Mouse (Mus musculus) liver, embryonic 11.5 days (tissue): Measurements from ENCODE around the gene C2cd2l. TPM values are rescaled to one million over a fixed set of nuclear protein-coding genes. Genes with fewer than 3 reads are reported as not detected.
A peak's percentile ranks its signal among the peaks of the same experiment; 100 is the strongest.
"Not testable (repeated sequence)": the region's sequence is repeated elsewhere in the genome, so short reads cannot be mapped to it uniquely, and the experiment has no call there.

Source experiments
- ATAC-seq: fragments of 200-750 bp; cut with Nextera tagmentation; replicated peaks from 2 replicates; pipeline ENCODE4 v1.8.0; 2017; ENCODE audit warnings: moderate number of reproducible peaks, mild to moderate bottlenecking, moderate TSS enrichment, moderate library complexity; ENCODE audit not compliant: low FRiP score
- DNase-seq: peaks from one replicate; pipeline ENCODE4 v3.0.0-alpha.2; 2017; ENCODE audit warnings: low spot score
- H3K27ac ChIP-seq: fragments of 300-500 bp; sonication (generic); 2 replicates; pipeline ENCODE4 v1.5.1; 2014; ENCODE audit warnings: mild to moderate bottlenecking, low read depth, low read length, control low read depth
- H3K27me3 ChIP-seq: fragments of 300-500 bp; sonication (generic); replicated peaks from 2 replicates; pipeline ENCODE4 v1.6.1; 2014; ENCODE audit warnings: low read length, mixed read lengths; ENCODE audit not compliant: control insufficient read depth, insufficient read depth
- H3K36me3 ChIP-seq: fragments of 300-500 bp; sonication (generic); 2 replicates; pipeline ENCODE4 v1.6.1; 2014; ENCODE audit warnings: mild to moderate bottlenecking, low read length, moderate library complexity, mixed read lengths; ENCODE audit not compliant: control insufficient read depth, insufficient read depth
- H3K4me1 ChIP-seq: fragments of 300-500 bp; sonication (generic); replicated peaks from 2 replicates; pipeline ENCODE4 v1.6.1; 2014; ENCODE audit warnings: low read length, mixed read lengths; ENCODE audit not compliant: control insufficient read depth, insufficient read depth
- H3K4me2 ChIP-seq: fragments of 300-500 bp; sonication (generic); 2 replicates; pipeline ENCODE4 v1.6.1; 2014; ENCODE audit warnings: mild to moderate bottlenecking, control low read depth, moderate library complexity
- H3K4me3 ChIP-seq: fragments of 300-500 bp; sonication (generic); 2 replicates; pipeline ENCODE4 v1.5.1; 2014; ENCODE audit warnings: low read depth, low read length, control low read depth
- H3K9ac ChIP-seq: fragments of 300-500 bp; sonication (generic); 2 replicates; pipeline ENCODE4 v1.6.1; 2014; ENCODE audit warnings: low read depth, low read length, control low read depth
- H3K9me3 ChIP-seq: fragments of 300-500 bp; sonication (generic); 2 replicates; pipeline ENCODE4 v1.6.1; 2016; ENCODE audit warnings: low read length, inconsistent platforms, mixed read lengths; ENCODE audit not compliant: control insufficient read depth
- WGBS: fragments of 180-500 bp; shearing (Covaris S2); extraction: QIAGEN DNeasy Blood & Tissue Kit; methylation state at CpG from one replicate; pipeline ENCODE4 v1.1.7; 2014; 5-methylcytosine and 5-hydroxymethylcytosine counted together
- polyA plus RNA-seq: library from polyadenylated mRNA; unstranded; fragments of >200 nt; fragmentation: Nextera tagmentation; extraction: Ambion mirVana; gene quantifications from 2 replicates; pipeline ENCODE4 v1.2.1, GENCODE M21; 2014

C2cd2l gene
- 8.9 and 9.3 TPM in 2 replicates for polyA plus RNA-seq

DNA sequence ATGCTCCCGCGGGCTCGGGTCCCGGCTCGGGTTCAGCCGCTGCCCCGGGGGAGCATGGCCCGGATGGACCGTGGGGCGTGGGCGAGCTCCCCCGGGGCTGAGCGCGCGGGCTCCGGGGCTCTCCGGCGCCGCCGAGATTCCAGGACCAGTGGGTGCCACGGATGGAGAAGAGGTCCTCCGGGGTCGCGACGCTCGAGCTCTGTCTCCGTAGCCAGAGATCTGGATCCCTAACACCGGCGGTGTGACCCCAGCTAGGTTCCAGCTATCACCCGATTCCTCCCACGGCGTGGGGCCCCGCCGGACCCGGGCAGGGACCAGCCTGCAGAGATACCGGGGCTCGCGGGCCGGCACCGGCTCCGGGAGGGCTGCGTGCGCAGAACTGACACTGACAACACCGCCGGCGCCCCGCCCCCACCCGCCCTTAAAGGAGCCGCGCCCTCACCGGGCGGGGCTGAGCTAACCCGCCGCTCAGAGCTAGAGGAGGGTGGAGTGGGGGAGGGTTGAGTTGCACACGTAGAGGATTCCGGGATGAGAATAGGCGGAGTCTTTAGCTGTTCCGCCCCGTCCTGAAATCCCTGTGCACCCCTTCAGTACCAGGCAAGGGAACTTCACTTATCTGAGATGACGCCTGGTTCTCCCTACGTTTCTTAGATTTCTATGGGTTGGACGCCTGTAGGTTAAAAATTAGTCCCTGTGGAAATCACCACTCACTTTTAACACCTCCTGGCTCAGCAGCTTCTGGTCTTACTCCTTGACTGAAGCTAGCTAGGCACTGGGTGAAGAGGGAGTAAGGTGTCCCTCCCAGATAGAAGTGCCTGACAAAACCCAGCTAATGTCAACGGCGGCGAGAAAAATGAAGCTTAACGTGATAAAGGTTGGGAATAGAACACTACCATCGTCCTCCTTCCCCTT, at the start of gene C2cd2l:
TSS of gene C2cd2l (minus strand) at position 399 of the 912 bp plus-strand sequence.
- Histone ChIP-seq H3K4me2 (peak within 1 kb of the TSS; percentile 97), H3K4me3 (peak within 1 kb of the TSS; percentile 90), H3K27ac (peak within 1 kb of the TSS; percentile 57), H3K9me3 (no peaks in the 10 kb centered on the region), H3K4me1 (peaks cover 25% of the 10 kb centered on the region), H3K36me3 (peaks cover 7% of the 10 kb centered on the region), H3K27me3 (no peaks in the 10 kb centered on the region), H3K9ac (peak within 1 kb of the TSS; percentile 76)
- ATAC-seq (peak; percentile 98), DNase-seq (peak; percentile 87)
- under 1% methylated on average over 67 of the region's 67 CpGs for WGBS

- DNase-seq (no peak), ATAC-seq (no peak)
- peaks cover 4% of the 10 kb centered on the region for H3K4me1 ChIP-seq
- no peak overlapping the region for H3K27ac ChIP-seq
- no peak overlapping the region for H3K4me2 ChIP-seq
- H3K27me3 ChIP-seq: no peaks in the 10 kb centered on the region
- H3K36me3 ChIP-seq: no peaks in the 10 kb centered on the region
- no peak overlapping the region for H3K4me3 ChIP-seq
- WGBS: 64% methylated on average over 3 of the region's 3 CpGs
- H3K9me3 ChIP-seq: no peaks in the 10 kb centered on the region; the same call in 1 of the 2 replicates
- no peak overlapping the region for H3K9ac ChIP-seq
Measured at GRCm38 (mm10) chr9:44364480-44364879, 44.4 kb upstream of the C2cd2l start.

- ATAC-seq: peak; percentile 10; the same call in 1 of the 2 replicates
- not testable (repeated sequence) for H3K27me3 ChIP-seq, H3K4me1 ChIP-seq, H3K9ac ChIP-seq, DNase-seq, H3K9me3 ChIP-seq
- peaks cover 13% of the 10 kb centered on the region; the same call in 1 of the 2 replicates for H3K36me3 ChIP-seq
- 34% methylated on average over 4 of the region's 4 CpGs for WGBS
- H3K4me2 ChIP-seq: peak overlapping the region; percentile 52
- H3K4me3 ChIP-seq: peak overlapping the region; percentile 80
- H3K27ac ChIP-seq: peak overlapping the region; percentile 52
Measured at GRCm38 (mm10) chr9:44361931-44362330, 41.8 kb upstream of the C2cd2l start.

DNA sequence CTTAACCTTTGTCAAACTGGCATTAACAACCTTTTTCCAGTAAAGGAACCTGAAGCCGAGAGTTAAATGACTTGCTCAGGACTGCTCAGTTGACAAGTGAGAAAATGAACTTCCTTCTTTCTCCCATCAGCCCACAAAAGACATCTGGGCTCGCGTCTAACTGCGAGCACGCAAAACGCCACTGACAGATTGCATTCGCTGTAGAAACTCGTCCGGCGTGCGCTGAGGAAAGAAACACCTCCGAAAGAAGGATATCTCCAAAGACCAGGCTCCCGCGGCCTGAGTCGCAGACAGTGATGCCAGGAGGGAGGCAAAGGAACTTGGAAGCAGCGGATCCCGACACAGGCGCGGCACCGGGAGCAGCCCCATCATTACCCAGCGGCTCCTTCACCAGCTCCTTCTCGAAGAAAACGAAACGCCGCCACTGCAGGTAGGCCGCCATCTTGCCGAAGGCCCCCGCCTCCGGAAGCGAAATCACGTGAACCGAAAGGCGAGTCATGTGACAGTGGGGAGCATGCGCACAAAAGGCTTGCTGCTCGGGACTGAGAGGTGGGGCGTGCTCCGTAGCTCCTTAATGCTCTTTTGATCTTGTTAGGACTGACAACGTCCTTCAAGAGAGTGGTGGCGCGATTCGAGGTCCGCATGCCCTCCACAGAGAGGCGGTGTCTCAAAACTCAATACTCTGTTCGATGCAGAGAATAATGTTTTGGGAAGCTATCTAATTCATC, 41.3 kb upstream of the C2cd2l start, which contains the start of gene Vps11:
TSS of gene Vps11 (minus strand) at position 481 of the 728 bp plus-strand sequence.
- Histone ChIP-seq H3K4me3 (peak within 1 kb of the TSS; percentile 80), H3K27me3 (no peaks in the 10 kb centered on the region), H3K9ac (peak within 1 kb of the TSS; percentile 77), H3K36me3 (peaks cover 18% of the 10 kb centered on the region), H3K4me2 (peak within 1 kb of the TSS; percentile 72), H3K9me3 (no peaks in the 10 kb centered on the region; the same call in 1 of the 2 replicates), H3K27ac (peak within 1 kb of the TSS; percentile 52), H3K4me1 (peaks cover 4% of the 10 kb centered on the region)
- ATAC-seq (peak; percentile 92), DNase-seq (peak; percentile 93)
- under 1% methylated on average over 44 of the region's 44 CpGs for WGBS

DNA sequence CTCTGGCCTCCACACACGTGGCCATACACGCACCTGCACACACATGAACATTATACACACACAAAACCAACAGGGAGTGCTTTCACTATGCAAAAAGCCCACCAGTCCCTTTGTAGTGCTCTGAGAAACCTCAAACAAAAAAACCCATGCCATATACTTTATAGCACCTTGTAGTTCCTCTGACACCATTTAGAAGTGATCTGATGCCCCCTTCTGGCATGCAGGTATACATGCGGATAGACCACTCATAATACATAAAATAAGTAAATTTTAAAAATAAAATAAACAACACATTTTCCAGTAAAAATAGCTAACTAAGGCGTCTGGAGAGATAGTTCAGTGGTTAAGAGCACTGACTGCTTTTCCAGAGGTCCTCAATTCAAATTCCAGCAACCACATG, 37.1 kb upstream of the C2cd2l start:
- Histone ChIP-seq H3K27ac (no peak overlapping the region), H3K9ac (no peak overlapping the region), H3K27me3 (no peaks in the 10 kb centered on the region), H3K4me2 (no peak overlapping the region), H3K9me3 (no peaks in the 10 kb centered on the region), H3K4me3 (no peak overlapping the region), H3K36me3 (peaks cover 54% of the 10 kb centered on the region), H3K4me1 (peaks cover 4% of the 10 kb centered on the region)
- ATAC-seq (peak; percentile 59; the same call in 1 of the 2 replicates), DNase-seq (no peak)
- 73% methylated on average over 4 of the region's 4 CpGs for WGBS

GRCm38 (mm10) chr9:44353142-44353541, 33.1 kb upstream of the C2cd2l start:
- WGBS: 89% methylated on average over 6 of the region's 6 CpGs
- H3K9ac ChIP-seq: no peak overlapping the region

DNA sequence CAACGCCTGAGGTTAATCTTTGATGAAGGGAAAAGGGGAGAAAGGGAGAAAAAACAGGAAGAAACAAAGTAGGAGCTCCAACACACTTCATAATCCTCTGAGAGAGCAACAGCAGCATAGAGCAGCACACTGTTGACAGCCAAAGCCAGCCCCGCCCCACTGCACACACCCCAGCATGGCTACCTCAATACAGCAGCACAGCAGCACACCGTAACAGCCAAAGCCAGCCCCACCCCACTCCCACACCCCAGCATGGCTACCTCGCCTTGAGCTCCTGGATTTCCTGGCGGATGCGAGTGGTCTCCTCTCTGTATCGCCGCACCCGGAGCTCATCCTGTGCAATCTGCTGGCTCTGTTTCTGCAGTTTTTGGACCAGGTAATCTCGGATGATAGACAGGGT, 32.3 kb upstream of the C2cd2l start:
- H3K36me3 ChIP-seq: peaks cover 74% of the 10 kb centered on the region
- H3K9me3 ChIP-seq: no peaks in the 10 kb centered on the region
- H3K27ac ChIP-seq: no peak overlapping the region
- H3K4me1 ChIP-seq: no peaks in the 10 kb centered on the region
- H3K9ac ChIP-seq: no peak overlapping the region
- no peaks in the 10 kb centered on the region for H3K27me3 ChIP-seq
- DNase-seq (no peak), ATAC-seq (no peak; the same call in 1 of the 2 replicates)
- H3K4me2 ChIP-seq: no peak overlapping the region
- H3K4me3 ChIP-seq: no peak overlapping the region
- 87% methylated on average over 10 of the region's 10 CpGs for WGBS

More at GRCm38 (mm10) chr9:44353142-44353541, 33.1 kb upstream of the C2cd2l start:
- Histone ChIP-seq H3K27me3 (no peaks in the 10 kb centered on the region), H3K9me3 (no peaks in the 10 kb centered on the region), H3K36me3 (peaks cover 69% of the 10 kb centered on the region), H3K27ac (no peak overlapping the region), H3K4me1 (no peaks in the 10 kb centered on the region), H3K4me2 (no peak overlapping the region), H3K4me3 (no peak overlapping the region)
- DNase-seq: no peak
- ATAC-seq: no peak

DNA sequence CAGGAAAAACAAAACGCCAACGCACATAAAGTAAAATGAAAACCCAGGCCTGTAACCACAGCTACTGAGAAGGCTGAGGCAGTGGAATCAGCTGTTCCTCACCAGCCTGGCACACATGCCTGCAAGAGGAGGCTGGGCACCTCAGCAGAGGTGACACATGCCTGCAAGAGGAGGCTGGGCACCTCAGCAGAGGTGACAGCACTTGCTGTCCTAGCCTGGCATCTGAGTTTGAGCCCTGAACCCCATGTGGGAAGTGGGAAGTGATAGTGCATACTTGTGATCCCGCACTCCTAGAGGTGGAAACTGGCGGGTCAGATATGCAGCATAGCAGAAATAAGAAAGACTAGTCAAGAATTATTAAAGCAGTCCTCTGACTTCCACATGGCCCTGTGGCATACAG, 31.3 kb upstream of the C2cd2l start:
- Histone ChIP-seq H3K27me3 (no peaks in the 10 kb centered on the region), H3K4me1 (no peaks in the 10 kb centered on the region), H3K36me3 (peaks cover 72% of the 10 kb centered on the region), H3K9me3 (no peaks in the 10 kb centered on the region), H3K9ac (no peak overlapping the region), H3K4me2 (no peak overlapping the region), H3K4me3 (no peak overlapping the region), H3K27ac (no peak overlapping the region)
- DNase-seq (no peak), ATAC-seq (no peak)
- WGBS: 92% methylated on average over 4 of the region's 4 CpGs
